Mouse (Mus musculus) ES-Bruce4 (cell line): ENCODE measurements at regions not wholly inside any gene's neighbourhood (a gene's known extent, or its start where the extent isn't known, plus 50 kb on each side); places are given as distances from the start of the nearest gene placed in this dataset.

Source experiments
- CTCF ChIP-seq: IDR thresholded peaks from one replicate; pipeline ENCODE4 v1.8.1; 2011; ENCODE audit warnings: low read depth, low read length
- POLR2A ChIP-seq: IDR thresholded peaks from one replicate; pipeline ENCODE4 v1.8.1; 2011; ENCODE audit warnings: low read length; ENCODE audit not compliant: insufficient read depth

- TF ChIP-seq POLR2A, result no peak
- no peak for TF ChIP-seq CTCF
Observed at GRCm38 (mm10) chr10:69020811-69021743, 130.2 kb upstream of the Rhobtb1 start.
